Mouse (Mus musculus) ES-E14 (cell line): ENCODE results near the gene Klhl26. TPM values are rescaled to one million over a fixed set of nuclear protein-coding genes. Genes with fewer than 3 reads are reported as not detected.

Experiments
- DNase-seq: peaks from one replicate; pipeline ENCODE4 v3.0.0-alpha.2; 2013; ENCODE audit warnings: low read depth, low spot score
- H3K27ac ChIP-seq: 2 replicates; pipeline ENCODE4 v1.5.1; 2012; ENCODE audit warnings: low read depth, mild to moderate bottlenecking, low read length, moderate library complexity, mixed read lengths; ENCODE audit not compliant: poor library complexity, insufficient read depth, severe bottlenecking
- H3K36me3 ChIP-seq: 2 replicates; pipeline ENCODE4 v1.6.1; 2012; ENCODE audit warnings: mild to moderate bottlenecking, low read length, moderate library complexity, mixed read lengths; ENCODE audit not compliant: control insufficient read depth, poor library complexity, insufficient read depth, severe bottlenecking
- H3K4me1 ChIP-seq, 2 experiments: fragments of 150-350 bp in 1 of 2; sonication (generic) in 1 of 2; 2 replicates each; pipeline ENCODE4 v1.6.1; 2012; ENCODE audit warnings: low read length in 2 of 2, mild to moderate bottlenecking in 1 of 2, mixed read lengths in 1 of 2; ENCODE audit not compliant: control insufficient read depth in 2 of 2, insufficient read depth in 2 of 2, poor library complexity in 1 of 2
- H3K4me3 ChIP-seq, 2 experiments: fragments of 150-350 bp in 1 of 2; sonication (generic) in 1 of 2; 2 replicates each; pipeline ENCODE4 v1.5.1; 2012; ENCODE audit warnings: low read length in 2 of 2, low read depth in 1 of 2, mild to moderate bottlenecking in 1 of 2, mixed read lengths in 1 of 2; ENCODE audit not compliant: insufficient read depth in 1 of 2, poor library complexity in 1 of 2, severe bottlenecking in 1 of 2
- H3K9ac ChIP-seq: 2 replicates; pipeline ENCODE4 v1.6.1; 2012; ENCODE audit warnings: low read depth, mild to moderate bottlenecking, low read length, mixed read lengths; ENCODE audit not compliant: poor library complexity, insufficient read depth, severe bottlenecking
- H3K9me3 ChIP-seq: fragments of 150-350 bp; sonication (generic); 2 replicates; pipeline ENCODE4 v1.6.1; 2012; ENCODE audit warnings: low read depth, mild to moderate bottlenecking, low read length; ENCODE audit not compliant: control insufficient read depth, insufficient read depth
- CHD2 ChIP-seq: IDR thresholded peaks from 2 replicates; pipeline ENCODE4 v1.6.1; 2014; ENCODE audit warnings: mild to moderate bottlenecking, low read depth, low read length, inconsistent platforms
- HCFC1 ChIP-seq: IDR thresholded peaks from 2 replicates; pipeline ENCODE4 v1.6.1; 2012; ENCODE audit warnings: low read length, inconsistent platforms, borderline replicate concordance; ENCODE audit not compliant: insufficient read depth
- MAFK ChIP-seq: IDR thresholded peaks from 2 replicates; pipeline ENCODE4 v1.6.1; 2014; ENCODE audit warnings: mild to moderate bottlenecking, low read depth, low read length, inconsistent platforms; ENCODE audit not compliant: insufficient read depth
- ZC3H11A ChIP-seq: IDR thresholded peaks from 2 replicates; pipeline ENCODE4 v1.6.1; 2012; ENCODE audit warnings: low read depth, mild to moderate bottlenecking, inconsistent platforms, low read length, borderline replicate concordance
- ZNF384 ChIP-seq: IDR thresholded peaks from 2 replicates; pipeline ENCODE4 v1.6.1; 2012; ENCODE audit warnings: low read depth, low read length, inconsistent platforms
- in situ Hi-C, 2 experiments: fragments of 600-800 bp; cut with MboI; formaldehyde crosslinking; loops; one replicate each; pipeline ENCODE4 v1.15.1; 2025; ENCODE audit warnings: low sequenced_read_pairs in 2 of 2, inconsistent platforms in 1 of 2; ENCODE audit not compliant: unreplicated experiment in 2 of 2
- total RNA-seq: library from RNA; depleted of rRNA; stranded (reverse); fragments of 300-350 nt; gene quantifications from 2 replicates; pipeline ENCODE4 v1.2.3, GENCODE M21; 2012

Gene Klhl26
- total RNA-seq, 1 experiment: 22.8 TPM

DNA sequence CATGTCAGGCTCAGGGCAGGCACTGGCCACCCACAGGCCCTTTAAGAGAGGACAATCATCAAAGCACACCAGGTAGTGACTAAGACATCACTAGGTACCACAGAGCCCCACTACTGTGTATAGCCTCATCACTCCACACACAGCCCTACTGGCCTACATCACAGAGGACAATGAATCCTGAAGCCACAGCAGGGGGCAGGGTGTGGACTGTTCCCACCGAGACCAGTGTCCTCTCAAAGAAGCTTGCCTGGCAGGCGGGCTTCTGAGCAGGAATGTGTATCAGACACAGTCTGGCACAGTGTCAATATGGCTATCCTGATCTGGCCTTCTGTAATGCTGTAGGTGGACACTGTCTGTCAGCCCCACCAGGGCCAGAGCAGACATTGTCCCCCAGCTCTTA is 6.8 kb downstream of the Klhl26 start:
- no peaks in the 10 kb centered on the region for H3K9me3 ChIP-seq
- no peak overlapping the region for H3K9ac ChIP-seq
- no peak overlapping the region for H3K27ac ChIP-seq
- DNase-seq: no peak
- in situ Hi-C loops: no loop called here
- H3K36me3 ChIP-seq: no peaks in the 10 kb centered on the region; the same call in 1 of the 2 replicates
- TF ChIP-seq CHD2: no peak
- no peak for TF ChIP-seq HCFC1
- no peak for TF ChIP-seq ZC3H11A
- TF ChIP-seq MAFK: no peak
- no peak for TF ChIP-seq ZNF384
- no peak overlapping the region for H3K4me3 ChIP-seq
- peaks cover 3 to 12% of the 10 kb centered on the region in 2 experiments; a peak in 2 of 4 replicates for H3K4me1 ChIP-seq

DNA sequence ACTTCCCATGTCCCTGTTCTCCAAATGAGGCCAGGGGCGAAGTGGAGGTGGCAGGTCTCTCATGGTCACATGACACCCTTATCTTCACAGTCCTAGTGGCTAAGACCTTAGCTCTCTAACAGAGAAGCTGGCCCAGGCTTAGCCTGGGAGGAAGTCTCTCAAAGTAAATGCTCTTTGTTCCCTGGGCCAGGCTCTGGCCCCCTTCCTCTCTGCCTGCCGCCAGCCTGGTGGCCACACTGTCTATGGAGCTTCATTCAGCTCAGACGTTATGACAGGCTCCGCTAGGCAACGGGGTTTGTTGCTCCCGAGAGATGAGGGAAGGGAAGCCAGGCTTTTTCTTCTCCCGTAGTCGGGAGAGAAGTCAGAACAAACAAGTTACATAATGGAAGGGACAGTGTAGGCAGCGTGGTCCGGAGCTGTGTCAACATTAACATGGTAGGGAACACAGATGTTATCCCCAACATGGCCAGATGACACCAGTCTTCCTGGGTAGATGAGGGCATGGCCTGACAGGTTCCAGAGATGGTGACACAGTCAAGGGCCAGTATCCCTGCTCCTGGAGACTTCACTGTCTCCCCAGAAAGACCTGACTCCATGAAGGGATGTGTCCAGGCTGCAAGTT is 7.4 kb downstream of the Klhl26 start:
- in situ Hi-C loops: no loop called here
- H3K4me3 ChIP-seq: no peak overlapping the region
- no peaks in the 10 kb centered on the region; the same call in 1 of the 2 replicates for H3K36me3 ChIP-seq
- H3K27ac ChIP-seq: no peak overlapping the region
- no peak for DNase-seq
- no peaks in the 10 kb centered on the region for H3K9me3 ChIP-seq
- no peak overlapping the region for H3K9ac ChIP-seq
- TF ChIP-seq CHD2 (no peak), HCFC1 (no peak), ZNF384 (no peak), ZC3H11A (no peak), MAFK (no peak)
- peaks cover 3 to 12% of the 10 kb centered on the region in 2 experiments; a peak in 2 of 4 replicates for H3K4me1 ChIP-seq

DNA sequence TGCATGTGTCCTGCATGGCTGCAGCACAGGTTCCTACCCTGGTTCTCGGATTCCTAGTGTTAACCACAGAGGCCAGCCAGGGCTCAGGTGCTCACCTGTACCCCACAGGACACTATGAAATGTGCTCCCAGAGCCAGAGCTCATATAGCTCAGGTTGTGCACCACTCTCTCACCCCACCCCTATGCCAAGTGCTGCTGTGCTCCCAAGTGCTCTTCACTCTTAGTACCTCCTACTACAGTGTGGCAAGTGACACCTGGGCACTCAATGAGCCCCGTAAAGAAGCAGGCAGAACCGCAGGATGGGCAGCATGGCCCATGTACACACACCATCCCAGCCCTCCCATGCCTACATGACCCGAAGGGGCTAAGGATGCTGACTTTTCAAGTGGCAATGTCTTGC is 8.0 kb downstream of the Klhl26 start:
- in situ Hi-C loops: no loop called here
- no peak overlapping the region for H3K4me3 ChIP-seq
- H3K36me3 ChIP-seq: no peaks in the 10 kb centered on the region; the same call in 1 of the 2 replicates
- H3K9ac ChIP-seq: no peak overlapping the region
- H3K27ac ChIP-seq: no peak overlapping the region
- no peak for DNase-seq
- H3K9me3 ChIP-seq: no peaks in the 10 kb centered on the region
- peaks cover 3 to 12% of the 10 kb centered on the region in 2 experiments; a peak in 2 of 4 replicates for H3K4me1 ChIP-seq
- TF ChIP-seq MAFK (no peak), ZC3H11A (no peak), CHD2 (no peak), HCFC1 (no peak)

DNA sequence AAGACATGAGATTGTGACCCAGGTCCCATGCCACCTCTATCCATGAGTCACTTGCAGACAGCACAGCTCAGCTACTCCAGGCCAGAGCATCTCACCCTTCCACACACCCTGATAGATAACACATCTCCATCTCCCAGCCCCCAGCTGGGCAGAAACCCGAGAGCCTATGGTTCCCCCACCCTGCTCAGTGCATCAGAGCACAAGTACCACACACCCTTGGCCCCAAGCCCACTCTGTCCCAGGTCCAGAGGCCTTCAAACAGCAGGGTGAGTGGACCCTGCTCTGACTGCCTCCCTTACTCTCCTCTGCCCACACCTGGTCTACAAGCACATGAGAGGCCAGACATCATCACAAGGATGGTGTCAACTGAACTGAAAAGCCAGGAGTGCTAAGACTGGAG is 8.9 kb downstream of the Klhl26 start:
- peaks cover 3 to 12% of the 10 kb centered on the region in 2 experiments; a peak in 2 of 4 replicates for H3K4me1 ChIP-seq
- no peaks in the 10 kb centered on the region for H3K9me3 ChIP-seq
- no peak overlapping the region for H3K27ac ChIP-seq
- no peak for TF ChIP-seq ZNF384
- no peak for TF ChIP-seq CHD2
- TF ChIP-seq ZC3H11A: no peak
- no peak for TF ChIP-seq HCFC1
- no peak for TF ChIP-seq MAFK
- DNase-seq: no peak
- in situ Hi-C loops: no loop called here
- no peak overlapping the region for H3K9ac ChIP-seq
- no peaks in the 10 kb centered on the region; the same call in 1 of the 2 replicates for H3K36me3 ChIP-seq
- H3K4me3 ChIP-seq: no peak overlapping the region
